Mouse (Mus musculus): ENCODE measurements around the gene Cstf3. TPM values are rescaled to one million over a fixed set of nuclear protein-coding genes. Genes with fewer than 3 reads are reported as not detected.

The Cstf3 gene
- 10 to 100 TPM; 56.2 to 69.0 TPM for polyA plus RNA-seq (2017; shearing (Covaris generic))

DNA sequence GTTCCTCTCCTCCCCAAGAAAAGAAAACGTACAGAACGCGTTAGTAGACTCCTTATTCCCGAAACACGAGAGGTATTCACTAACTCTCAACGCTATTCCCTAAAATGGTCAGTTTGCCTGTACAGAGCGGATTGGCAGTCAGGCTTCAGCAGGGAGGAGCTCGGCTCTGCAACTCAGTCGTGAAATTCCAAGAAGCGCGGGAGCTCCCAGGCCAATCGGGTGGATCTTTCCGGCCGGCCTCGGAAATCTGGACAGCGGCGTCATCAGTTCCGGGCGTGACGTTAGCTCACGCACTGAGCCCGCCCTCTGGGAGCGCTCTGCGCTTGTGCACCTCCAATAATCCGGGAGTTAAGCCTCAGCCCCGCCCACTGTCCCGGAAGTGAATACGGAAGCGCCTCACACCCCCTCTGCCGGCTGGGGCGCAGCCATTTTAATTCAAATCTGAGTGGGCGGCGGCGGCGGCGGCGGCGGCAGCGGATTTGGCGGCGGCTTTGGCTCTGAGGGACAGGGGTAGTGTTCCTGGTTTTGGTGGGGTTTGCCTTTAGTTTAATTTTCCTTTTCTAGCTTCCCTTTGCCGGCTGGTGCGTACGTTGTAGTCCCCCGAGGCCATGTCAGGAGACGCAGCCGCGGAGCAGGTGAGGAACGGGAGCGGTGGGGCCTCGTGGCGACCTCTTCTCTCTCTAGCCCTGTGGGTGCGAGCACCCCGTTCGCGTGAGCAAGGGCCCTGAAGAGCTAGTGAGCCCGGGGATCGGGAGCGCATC is at the start of gene Cstf3:
Gene Cstf3, plus strand, starts transcription at position 456 of the 761 bp plus-strand sequence.

DNA sequence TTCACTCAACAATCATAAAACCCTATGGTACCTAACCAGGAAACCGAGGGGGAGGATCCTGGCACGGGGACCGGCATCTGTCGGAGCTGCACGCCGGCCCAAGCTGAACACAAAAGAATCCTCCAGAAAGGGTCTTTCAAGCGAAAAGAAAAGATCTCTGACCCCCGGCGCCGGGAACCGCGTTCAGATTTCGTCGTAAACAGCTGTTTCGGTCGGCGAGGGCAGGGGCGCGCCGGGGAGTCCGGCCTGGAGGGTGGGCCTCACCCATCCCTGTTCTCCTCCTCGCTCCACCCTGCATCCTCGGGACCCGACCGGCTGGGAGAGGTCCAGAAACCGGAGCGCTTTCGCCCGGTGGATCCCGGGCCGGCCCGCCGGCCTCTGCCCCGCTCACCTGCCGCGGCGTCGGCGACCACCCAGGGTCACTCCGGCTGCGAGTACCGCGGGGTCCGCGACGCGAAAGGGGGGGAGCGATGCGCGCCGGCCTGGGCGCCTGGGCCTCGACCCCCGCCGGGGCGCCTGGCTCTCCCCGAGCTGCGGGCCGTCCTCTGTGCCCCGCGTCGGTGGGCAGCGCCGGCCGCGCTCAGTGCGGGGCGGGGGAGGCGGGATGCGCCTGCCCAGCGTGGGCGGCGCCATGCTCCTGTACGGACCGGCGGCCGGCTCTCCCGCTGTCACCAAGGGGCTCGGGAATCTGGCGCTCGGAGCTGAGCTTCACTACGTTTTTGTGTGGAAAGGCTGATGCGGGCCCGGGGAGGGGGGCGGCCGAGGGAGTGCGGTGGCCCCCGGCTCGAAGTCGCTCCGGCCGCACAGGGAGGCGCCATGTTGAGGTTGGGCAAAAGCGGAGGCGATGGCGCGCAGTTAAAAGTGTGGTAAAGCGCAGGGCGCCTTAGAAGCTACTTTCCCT is 121.5 kb downstream of the Cstf3 start, which contains the start of gene Tcp11l1:
Gene Tcp11l1, minus strand, starts transcription at position 585 of the 901 bp plus-strand sequence.

Other genes starting within 250 kb of the Cstf3 start
- under 1 TPM in 1 of 2 experiments, not detected in 1; 0.58 TPM for gene D430041D05Rik, start 179.5 kb upstream of the Cstf3 start, polyA plus RNA-seq (2017; shearing (Covaris generic))
- 10 to 100 TPM; 39.5 to 48.2 TPM for gene Hipk3, start 96.1 kb upstream of the Cstf3 start, polyA plus RNA-seq (2017; shearing (Covaris generic))
- 1 to 10 TPM; 1.3 to 4.8 TPM for gene Tcp11l1, start 121.6 kb downstream of the Cstf3 start, polyA plus RNA-seq (2017; shearing (Covaris generic))
- 1 to 10 TPM in 1 of 2 experiments, under 1 TPM in 1; 0.30 to 1.8 TPM for gene Pin1rt1, start 125.9 kb downstream of the Cstf3 start, polyA plus RNA-seq (2017; shearing (Covaris generic))
- under 1 TPM; 0.17 to 0.72 TPM for gene Depdc7, start 152.4 kb downstream of the Cstf3 start, polyA plus RNA-seq (2017; shearing (Covaris generic))
- gene Qser1, start 226.2 kb downstream of the Cstf3 start, polyA plus RNA-seq (2017; shearing (Covaris generic)): 1 to 10 TPM; 2.7 to 3.9 TPM